Mouse (Mus musculus) spleen, postnatal 4 days (tissue): ENCODE results near the gene Wdr5.
A peak's percentile ranks its signal among the peaks of the same experiment; 100 is the strongest.

ENCODE experiments used
- DNase-seq, 2 experiments: peaks; one replicate each; pipeline ENCODE4 v3.0.0; 2022; ENCODE audit warnings: low spot score in 2 of 2

Wdr5 gene

GRCm38 (mm10) chr2:27548664-27549369, 33.9 kb downstream of the Wdr5 start:
- DNase-seq: no peak

GRCm38 (mm10) chr2:27552620-27553287, 37.8 kb downstream of the Wdr5 start:
- DNase-seq: peak; percentile 37 to 76

GRCm38 (mm10) chr2:27554308-27554707, 39.4 kb downstream of the Wdr5 start:
- DNase-seq: no peak

- no peak for DNase-seq
Measured at GRCm38 (mm10) chr2:27556921-27557320, 42.0 kb downstream of the Wdr5 start.

- no peak for DNase-seq
Measured at GRCm38 (mm10) chr2:27560708-27561123, 45.8 kb downstream of the Wdr5 start.

GRCm38 (mm10) chr2:27561159-27561558, 46.2 kb downstream of the Wdr5 start:
- DNase-seq: no peak

GRCm38 (mm10) chr2:27561829-27562228, 46.9 kb downstream of the Wdr5 start:
- DNase-seq: no peak

- DNase-seq: no peak
Measured at GRCm38 (mm10) chr2:27563641-27564148, 48.7 kb downstream of the Wdr5 start.

- no peak for DNase-seq
Measured at GRCm38 (mm10) chr2:27564694-27565093, 49.7 kb downstream of the Wdr5 start.

- no peak for DNase-seq
Measured at GRCm38 (mm10) chr2:27565316-27566103, 50.6 kb downstream of the Wdr5 start.

- DNase-seq: no peak
Measured at GRCm38 (mm10) chr2:27570856-27571255, 55.9 kb downstream of the Wdr5 start.

GRCm38 (mm10) chr2:27572261-27572793, 57.4 kb downstream of the Wdr5 start:
- no peak for DNase-seq

GRCm38 (mm10) chr2:27572928-27573627, 58.1 kb downstream of the Wdr5 start:
- no peak for DNase-seq

- no peak for DNase-seq
Measured at GRCm38 (mm10) chr2:27573628-27573966, 58.6 kb downstream of the Wdr5 start.

- no peak for DNase-seq
Measured at GRCm38 (mm10) chr2:27576416-27576815, 61.5 kb downstream of the Wdr5 start.

- no peak for DNase-seq
Measured at GRCm38 (mm10) chr2:27578552-27578951, 63.6 kb downstream of the Wdr5 start.

GRCm38 (mm10) chr2:27582112-27582511, 67.2 kb downstream of the Wdr5 start:
- no peak for DNase-seq

GRCm38 (mm10) chr2:27583019-27583418, 68.1 kb downstream of the Wdr5 start:
- no peak for DNase-seq

- DNase-seq: no peak
Measured at GRCm38 (mm10) chr2:27584546-27584945, 69.6 kb downstream of the Wdr5 start.
